Mouse (Mus musculus) duodenum, adult 2 months (tissue): ENCODE measurements around the gene Olfr1150-ps1. TPM values are rescaled to one million over a fixed set of nuclear protein-coding genes. Genes with fewer than 3 reads are reported as not detected.

Experiments
- polyA plus RNA-seq: library from polyadenylated mRNA; depleted of rRNA; stranded (reverse); fragments of >200 nt; gene quantifications from 2 replicates; pipeline ENCODE4 v1.2.3, GENCODE M21; 2012; ENCODE audit warnings: low replicate concordance; rRNA removed

The Olfr1150-ps1 gene
- not detected in 2 replicates for polyA plus RNA-seq

GRCm38 (mm10) chr2:87843693-87844092, at the start of gene Olfr1150-ps1:
Gene Olfr1150-ps1 (plus strand): TSS chr2:87843993.

GRCm38 (mm10) chr2:87800292-87800691, 43.5 kb upstream of the Olfr1150-ps1 start, which contains the start of gene Olfr1143:
Gene Olfr1143 (plus strand): TSS chr2:87800592.

GRCm38 (mm10) chr2:87809522-87809921, 34.3 kb upstream of the Olfr1150-ps1 start, which contains the start of gene Olfr1145:
Gene Olfr1145 (plus strand): TSS chr2:87809822.

GRCm38 (mm10) chr2:87830233-87830632, 13.6 kb upstream of the Olfr1150-ps1 start, which contains the start of gene Olfr1148:
Gene Olfr1148 (plus strand): TSS chr2:87830533.

GRCm38 (mm10) chr2:87855562-87855961, 11.8 kb downstream of the Olfr1150-ps1 start, which contains the start of gene Olfr1151:
Gene Olfr1151 (plus strand): TSS chr2:87855862.

GRCm38 (mm10) chr2:87866192-87866591, 22.4 kb downstream of the Olfr1150-ps1 start, which contains the start of gene Olfr1152:
Gene Olfr1152 (plus strand): TSS chr2:87866492.

GRCm38 (mm10) chr2:87894662-87895061, 50.9 kb downstream of the Olfr1150-ps1 start, which contains the start of gene Olfr1153:
Gene Olfr1153 (plus strand): TSS chr2:87894962.

Other genes with a start within 250 kb of the Olfr1150-ps1 start
- not detected in 2 replicates for gene Olfr1130, start 237.8 kb upstream of the Olfr1150-ps1 start, polyA plus RNA-seq
- not detected in 2 replicates for gene Olfr1131, start 216.9 kb upstream of the Olfr1150-ps1 start, polyA plus RNA-seq
- gene Olfr1132, start 206.5 kb upstream of the Olfr1150-ps1 start, polyA plus RNA-seq = not detected in 2 replicates
- gene Olfr1133, start 196.6 kb upstream of the Olfr1150-ps1 start, polyA plus RNA-seq = not detected in 2 replicates
- gene Olfr1134, start 185.5 kb upstream of the Olfr1150-ps1 start, polyA plus RNA-seq = not detected in 2 replicates
- gene Olfr1135, start 170.3 kb upstream of the Olfr1150-ps1 start, polyA plus RNA-seq = not detected in 2 replicates
- not detected in 2 replicates for gene Olfr1136, start 150.0 kb upstream of the Olfr1150-ps1 start, polyA plus RNA-seq
- gene Olfr1137, start 130.8 kb upstream of the Olfr1150-ps1 start, polyA plus RNA-seq = not detected in 2 replicates
- gene Olfr1138, start 104.0 kb upstream of the Olfr1150-ps1 start, polyA plus RNA-seq = not detected in 2 replicates
- not detected in 2 replicates for gene Olfr1140, start 100.2 kb upstream of the Olfr1150-ps1 start, polyA plus RNA-seq
- gene Olfr1141, start 90.0 kb upstream of the Olfr1150-ps1 start, polyA plus RNA-seq = not detected in 2 replicates
- not detected in 2 replicates for gene Olfr152, start 64.5 kb upstream of the Olfr1150-ps1 start, polyA plus RNA-seq
- gene Olfr1143, start 43.4 kb upstream of the Olfr1150-ps1 start, polyA plus RNA-seq = not detected in 2 replicates
- gene Olfr1145, start 34.2 kb upstream of the Olfr1150-ps1 start, polyA plus RNA-seq = not detected in 2 replicates
- gene Olfr1148, start 13.5 kb upstream of the Olfr1150-ps1 start, polyA plus RNA-seq = not detected in 2 replicates
- gene Olfr1151, start 11.9 kb downstream of the Olfr1150-ps1 start, polyA plus RNA-seq = not detected in 2 replicates
- not detected in 2 replicates for gene Olfr1152, start 22.5 kb downstream of the Olfr1150-ps1 start, polyA plus RNA-seq
- not detected in 2 replicates for gene Olfr1153, start 51.0 kb downstream of the Olfr1150-ps1 start, polyA plus RNA-seq
- gene Olfr1154, start 61.2 kb downstream of the Olfr1150-ps1 start, polyA plus RNA-seq = not detected in 2 replicates
- gene Olfr1155, start 101.1 kb downstream of the Olfr1150-ps1 start, polyA plus RNA-seq = not detected in 2 replicates
- not detected in 2 replicates for gene Olfr1156, start 109.1 kb downstream of the Olfr1150-ps1 start, polyA plus RNA-seq
- not detected in 2 replicates for gene Olfr1157, start 124.3 kb downstream of the Olfr1150-ps1 start, polyA plus RNA-seq
- gene Olfr74, start 130.7 kb downstream of the Olfr1150-ps1 start, polyA plus RNA-seq = not detected in 2 replicates
- not detected in 2 replicates for gene Olfr1158, start 146.1 kb downstream of the Olfr1150-ps1 start, polyA plus RNA-seq
- gene Olfr1160, start 164.3 kb downstream of the Olfr1150-ps1 start, polyA plus RNA-seq = not detected in 2 replicates
- gene Olfr1161, start 178.8 kb downstream of the Olfr1150-ps1 start, polyA plus RNA-seq = not detected in 2 replicates
- gene Olfr73, start 193.7 kb downstream of the Olfr1150-ps1 start, polyA plus RNA-seq = not detected in 2 replicates
- not detected in 2 replicates for gene Olfr1162, start 207.1 kb downstream of the Olfr1150-ps1 start, polyA plus RNA-seq
- not detected in 2 replicates for gene Olfr1163, start 227.8 kb downstream of the Olfr1150-ps1 start, polyA plus RNA-seq
- gene Olfr1164, start 250.0 kb downstream of the Olfr1150-ps1 start, polyA plus RNA-seq = not detected in 2 replicates